Mouse (Mus musculus): Measurements from ENCODE around the gene Ccrl2. TPM values are rescaled to one million over a fixed set of nuclear protein-coding genes. Genes with fewer than 3 reads are reported as not detected.

Gene Ccrl2
- polyA plus RNA-seq, 1 experiment, result 0.12 TPM

GRCm38 (mm10) chr9:111039966-111040365 lies 17.4 kb downstream of the Ccrl2 start:
- Histone ChIP-seq H3K4me3 (no peak overlapping the region), H3K4me2 (ENCODE audit: low read depth) (no peak overlapping the region), H3K27me3 (ENCODE audit: control insufficient read depth, insufficient read depth, insufficient read length) (no peaks in the 10 kb centered on the region), H3K36me3 (ENCODE audit: control insufficient read depth, insufficient read depth) (no peaks in the 10 kb centered on the region), H3ac (ENCODE audit: control insufficient read depth, insufficient read length) (no peak overlapping the region), H3K79me2 (ENCODE audit: control insufficient read depth, insufficient read depth) (no peaks in the 10 kb centered on the region)
- TF ChIP-seq MYOD1 (IDR thresholded peaks at IDR 0.05; ENCODE audit: control insufficient read depth in 1 of 3, insufficient read length in 2 of 3, low read depth in 2 of 3) (no peak), TCF3 (IDR thresholded peaks at IDR 0.05; ENCODE audit: insufficient read length, low read depth) (no peak), CEBPB (IDR thresholded peaks at IDR 0.05; ENCODE audit: insufficient read depth, poor library complexity, severe bottlenecking) (no peak), MYOG (IDR thresholded peaks at IDR 0.05; ENCODE audit: control insufficient read depth in 1 of 3, insufficient read depth in 1 of 3, insufficient read length in 2 of 3, low read depth in 2 of 3) (no peak), E2F4 (IDR thresholded peaks at IDR 0.05; ENCODE audit: insufficient read depth) (no peak), TCF12 (IDR thresholded peaks at IDR 0.05; ENCODE audit: insufficient read depth, poor library complexity, severe bottlenecking) (no peak), USF1 (IDR thresholded peaks at IDR 0.05; ENCODE audit: low read depth) (no peak), POLR2A (IDR thresholded peaks at IDR 0.05; ENCODE audit: insufficient read length, low read depth) (no peak), MAX (IDR thresholded peaks at IDR 0.05; ENCODE audit: low read depth) (no peak), POLR2AphosphoS2 (IDR thresholded peaks at IDR 0.05; ENCODE audit: insufficient read length, low read depth) (no peak)

- Histone ChIP-seq H3K79me2 (ENCODE audit: control insufficient read depth, insufficient read depth) (no peaks in the 10 kb centered on the region), H3K4me2 (ENCODE audit: low read depth) (no peak overlapping the region), H3ac (ENCODE audit: control insufficient read depth, insufficient read length) (no peak overlapping the region), H3K36me3 (ENCODE audit: control insufficient read depth, insufficient read depth) (no peaks in the 10 kb centered on the region), H3K27me3 (ENCODE audit: control insufficient read depth, insufficient read depth, insufficient read length) (no peaks in the 10 kb centered on the region), H3K4me3 (no peak overlapping the region)
- TF ChIP-seq POLR2AphosphoS2 (IDR thresholded peaks at IDR 0.05; ENCODE audit: insufficient read length, low read depth) (no peak), TCF3 (IDR thresholded peaks at IDR 0.05; ENCODE audit: insufficient read length, low read depth) (no peak), USF1 (IDR thresholded peaks at IDR 0.05; ENCODE audit: low read depth) (no peak), MAX (IDR thresholded peaks at IDR 0.05; ENCODE audit: low read depth) (no peak), MYOG (IDR thresholded peaks at IDR 0.05; ENCODE audit: control insufficient read depth in 1 of 3, insufficient read depth in 1 of 3, insufficient read length in 2 of 3, low read depth in 2 of 3) (no peak), POLR2A (IDR thresholded peaks at IDR 0.05; ENCODE audit: insufficient read length, low read depth) (no peak), SRF (IDR thresholded peaks at IDR 0.05; ENCODE audit: control insufficient read depth, insufficient read length, low read depth) (no peak), TCF12 (IDR thresholded peaks at IDR 0.05; ENCODE audit: insufficient read depth, poor library complexity, severe bottlenecking) (no peak), E2F4 (IDR thresholded peaks at IDR 0.05; ENCODE audit: insufficient read depth) (no peak), CEBPB (IDR thresholded peaks at IDR 0.05; ENCODE audit: insufficient read depth, poor library complexity, severe bottlenecking) (no peak), REST (IDR thresholded peaks at IDR 0.05; ENCODE audit: insufficient read depth, insufficient read length) (no peak), MYOD1 (IDR thresholded peaks at IDR 0.05; ENCODE audit: control insufficient read depth in 1 of 3, insufficient read length in 2 of 3, low read depth in 2 of 3) (no peak)
Measured at GRCm38 (mm10) chr9:111033717-111034116, 23.6 kb downstream of the Ccrl2 start.

GRCm38 (mm10) chr9:111026791-111027190 lies 30.5 kb downstream of the Ccrl2 start:
- TF ChIP-seq POLR2A (IDR thresholded peaks at IDR 0.05; ENCODE audit: insufficient read length, low read depth), result no peak
- TF ChIP-seq E2F4 (IDR thresholded peaks at IDR 0.05; ENCODE audit: insufficient read depth), result no peak
- no peak for TF ChIP-seq TCF12 (IDR thresholded peaks at IDR 0.05; ENCODE audit: insufficient read depth, poor library complexity, severe bottlenecking)
- no peak for TF ChIP-seq REST (IDR thresholded peaks at IDR 0.05; ENCODE audit: insufficient read depth, insufficient read length)
- TF ChIP-seq MYOD1 (IDR thresholded peaks at IDR 0.05; ENCODE audit: control insufficient read depth in 1 of 3, insufficient read length in 2 of 3, low read depth in 2 of 3), result no peak
- Histone ChIP-seq H3K4me2 (ENCODE audit: low read depth) (no peak overlapping the region), H3K4me3 (no peak overlapping the region), H3K27me3 (ENCODE audit: control insufficient read depth, insufficient read depth, insufficient read length) (peaks cover 29% of the 10 kb centered on the region), H3K36me3 (ENCODE audit: control insufficient read depth, insufficient read depth) (no peaks in the 10 kb centered on the region), H3ac (ENCODE audit: control insufficient read depth, insufficient read length) (no peak overlapping the region), H3K79me2 (ENCODE audit: control insufficient read depth, insufficient read depth) (no peaks in the 10 kb centered on the region)

GRCm38 (mm10) chr9:111019022-111019421 lies 38.3 kb downstream of the Ccrl2 start, which contains the start of gene Ltf:
Gene Ltf, plus strand, starts transcription at chr9:111019271.
- Histone ChIP-seq H3K36me3 (ENCODE audit: control insufficient read depth, insufficient read depth) (no peaks in the 10 kb centered on the region), H3K4me2 (ENCODE audit: low read depth) (no peak within 1 kb of the TSS), H3K4me3 (no peak within 1 kb of the TSS), H3K79me2 (ENCODE audit: control insufficient read depth, insufficient read depth) (no peaks in the 10 kb centered on the region), H3ac (ENCODE audit: control insufficient read depth, insufficient read length) (no peak within 1 kb of the TSS), H3K27me3 (ENCODE audit: control insufficient read depth, insufficient read depth, insufficient read length) (peaks cover 9% of the 10 kb centered on the region)
- TF ChIP-seq REST (IDR thresholded peaks at IDR 0.05; ENCODE audit: insufficient read depth, insufficient read length) (no peak), SRF (IDR thresholded peaks at IDR 0.05; ENCODE audit: control insufficient read depth, insufficient read length, low read depth) (no peak), USF1 (IDR thresholded peaks at IDR 0.05; ENCODE audit: low read depth) (no peak), POLR2A (IDR thresholded peaks at IDR 0.05; ENCODE audit: insufficient read length, low read depth) (no peak), POLR2AphosphoS2 (IDR thresholded peaks at IDR 0.05; ENCODE audit: insufficient read length, low read depth) (no peak), MYOG (IDR thresholded peaks at IDR 0.05; ENCODE audit: control insufficient read depth in 1 of 3, insufficient read depth in 1 of 3, insufficient read length in 2 of 3, low read depth in 2 of 3) (no peak), CEBPB (IDR thresholded peaks at IDR 0.05; ENCODE audit: insufficient read depth, poor library complexity, severe bottlenecking) (no peak)

- H3K27me3 ChIP-seq (ENCODE audit: control insufficient read depth, insufficient read depth, insufficient read length), result peaks cover 4% of the 10 kb centered on the region
- no peak for TF ChIP-seq E2F4 (IDR thresholded peaks at IDR 0.05; ENCODE audit: insufficient read depth)
- no peak overlapping the region for H3ac ChIP-seq (ENCODE audit: control insufficient read depth, insufficient read length)
- H3K36me3 ChIP-seq (ENCODE audit: control insufficient read depth, insufficient read depth), result no peaks in the 10 kb centered on the region
- H3K4me2 ChIP-seq (ENCODE audit: low read depth), result no peak overlapping the region
- H3K79me2 ChIP-seq (ENCODE audit: control insufficient read depth, insufficient read depth), result no peaks in the 10 kb centered on the region
- no peak overlapping the region for H3K4me3 ChIP-seq
Measured at GRCm38 (mm10) chr9:111015658-111016057, 41.7 kb downstream of the Ccrl2 start.
